Mouse (Mus musculus) heart, adult 2 months (tissue): ENCODE measurements around the gene Phf20.

Source experiments
- CTCF ChIP-seq: fragments of 200-600 bp; IDR thresholded peaks from 2 replicates; pipeline ENCODE4 v1.8.1; 2022; ENCODE audit warnings: antibody characterized with exemption, mild to moderate bottlenecking, moderate library complexity
- POLR2A ChIP-seq: fragments of 200-500 bp; IDR thresholded peaks from 2 replicates; pipeline ENCODE4 v1.6.1; 2011; ENCODE audit warnings: mild to moderate bottlenecking, low read depth, low read length, control low read depth; ENCODE audit not compliant: insufficient read depth

DNA sequence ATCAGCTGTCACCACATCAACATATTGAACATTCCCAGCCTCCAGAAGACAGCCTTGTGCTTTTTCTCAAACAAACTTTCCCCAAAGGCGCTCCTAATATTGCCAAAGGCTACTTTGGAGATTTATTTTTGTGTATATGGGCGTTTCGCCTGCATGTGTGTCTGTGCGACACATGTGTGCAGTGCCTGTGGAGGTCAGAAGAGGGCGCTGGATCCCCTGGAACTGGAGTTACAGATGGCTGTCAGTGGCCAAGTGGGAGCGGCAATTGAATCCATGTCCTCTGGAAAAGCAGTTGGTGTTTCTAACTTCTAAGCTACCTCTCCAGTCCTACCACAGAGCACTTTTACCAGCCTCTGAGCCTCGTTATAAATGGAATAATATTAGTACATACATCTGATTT lies 155.0 kb downstream of the Phf20 start:
- TF ChIP-seq POLR2A (no peak), CTCF (peak; percentile 22; the same call in 1 of the 2 replicates)
